ENCODE assay signal across 13 mouse cellular contexts in genomic region chr6:136852348-136852747, GRCm38 (mm10). TPM values are rescaled to one million over a fixed set of nuclear protein-coding genes. Genes with fewer than 3 reads are reported as not detected.
DNase-seq lines count a peak whose midpoint lies in the region; ATAC-seq and TF ChIP-seq lines count a peak whose summit lies in the region.
"Had no signal": no experiment of that assay in that cellular context is flagged by ENCODE, and none has a peak within 500 bp of the region (broad histone marks: within the 10 kb centered on the region; RNA-seq: fewer than 3 reads in every experiment).

No protein-coding gene starts in this region.

- whole genome bisulfite sequencing in forebrain, embryonic 10.5 days, result 81% methylated on average over 4 of the region's 4 CpGs
- whole genome bisulfite sequencing in forebrain, embryonic 12.5 days, result 79% methylated on average over 4 of the region's 4 CpGs
- WGBS in lung, embryonic 14.5 days, result 75% methylated on average over 4 of the region's 4 CpGs
- 75% methylated on average over 4 of the region's 4 CpGs for WGBS in kidney, embryonic 14.5 days
- WGBS in liver, embryonic 16.5 days (ENCODE audit: insufficient replicate concordance), result 81% methylated on average over 4 of the region's 4 CpGs

- peaks cover 9% of the 10 kb centered on the region for H3K4me1 ChIP-seq in forebrain, embryonic 10.5 days
- peaks cover 4% of the 10 kb centered on the region; the same call in 1 of the 2 replicates for H3K4me1 ChIP-seq in forebrain, embryonic 12.5 days
- H3K4me1 ChIP-seq in lung, embryonic 14.5 days (ENCODE audit: insufficient read depth), result peaks cover 14% of the 10 kb centered on the region
- peaks cover 4% of the 10 kb centered on the region; the same call in 1 of the 2 replicates for H3K4me1 ChIP-seq in kidney, embryonic 14.5 days (ENCODE audit: control insufficient read depth, insufficient read depth, low read length)
- H3K4me1 ChIP-seq in liver, embryonic 16.5 days (ENCODE audit: control insufficient read depth, low read depth, low read length), result peaks cover 54% of the 10 kb centered on the region

- no peak for DNase-seq in forebrain, embryonic 10.5 days (ENCODE audit: extremely low spot score, low spot score)
- DNase-seq in lung, embryonic 14.5 days, result no peak
- no peak for DNase-seq in lung, postnatal 10 days
- DNase-seq in left cerebral cortex, adult 8-10 months (ENCODE audit: low spot score in 2 of 2), result no peak
- no peak for DNase-seq in urinary bladder, adult 2 months (ENCODE audit: low spot score)
- DNase-seq: cerebellum, postnatal 25 days; gastrocnemius, postnatal 25 days; lung, adult 2 months; right cerebral cortex, postnatal 14 days had no signal

- H3K36me3 ChIP-seq in forebrain, embryonic 10.5 days (replicated peaks), result no peaks in the 10 kb centered on the region
- no peaks in the 10 kb centered on the region for H3K36me3 ChIP-seq in forebrain, embryonic 12.5 days (replicated peaks)
- H3K36me3 ChIP-seq in lung, embryonic 14.5 days (ENCODE audit: insufficient read depth), result no peaks in the 10 kb centered on the region
- H3K36me3 ChIP-seq in kidney, embryonic 14.5 days (ENCODE audit: control insufficient read depth, insufficient read depth, low read length), result no peaks in the 10 kb centered on the region
- H3K36me3 ChIP-seq in liver, embryonic 16.5 days (ENCODE audit: control insufficient read depth, insufficient read depth), result peaks cover 46% of the 10 kb centered on the region

- no peak overlapping the region for H3K4me3 ChIP-seq in forebrain, embryonic 10.5 days
- no peak overlapping the region for H3K4me3 ChIP-seq in forebrain, embryonic 12.5 days (replicated peaks)
- H3K4me3 ChIP-seq in lung, embryonic 14.5 days (ENCODE audit: low read depth, low read length), result no peak overlapping the region
- no peak overlapping the region for H3K4me3 ChIP-seq in kidney, embryonic 14.5 days (ENCODE audit: low read length)
- H3K4me3 ChIP-seq in liver, embryonic 16.5 days (ENCODE audit: low read depth, low read length), result peak overlapping the region; percentile 83; the same call in 1 of the 2 replicates

- no peaks in the 10 kb centered on the region for H3K9me3 ChIP-seq in forebrain, embryonic 10.5 days
- no peaks in the 10 kb centered on the region for H3K9me3 ChIP-seq in forebrain, embryonic 12.5 days
- no peaks in the 10 kb centered on the region for H3K9me3 ChIP-seq in lung, embryonic 14.5 days (ENCODE audit: low read depth, low read length)
- no peaks in the 10 kb centered on the region for H3K9me3 ChIP-seq in kidney, embryonic 14.5 days (ENCODE audit: control insufficient read depth, low read length)
- no peaks in the 10 kb centered on the region for H3K9me3 ChIP-seq in liver, embryonic 16.5 days (replicated peaks; ENCODE audit: control insufficient read depth, low read length)

- no peak overlapping the region for H3K9ac ChIP-seq in forebrain, embryonic 12.5 days
- no peak overlapping the region for H3K9ac ChIP-seq in lung, embryonic 14.5 days
- H3K9ac ChIP-seq in kidney, embryonic 14.5 days (ENCODE audit: low read depth, low read length), result no peak overlapping the region
- H3K9ac ChIP-seq in liver, embryonic 16.5 days (ENCODE audit: low read depth, low read length), result no peak overlapping the region

- no peaks in the 10 kb centered on the region for H3K27me3 ChIP-seq in forebrain, embryonic 10.5 days (ENCODE audit: poor library complexity, severe bottlenecking)
- H3K27me3 ChIP-seq in forebrain, embryonic 12.5 days, result no peaks in the 10 kb centered on the region
- H3K27me3 ChIP-seq in lung, embryonic 14.5 days (ENCODE audit: insufficient read depth, low read length), result no peaks in the 10 kb centered on the region
- H3K27me3 ChIP-seq in kidney, embryonic 14.5 days (ENCODE audit: control insufficient read depth, insufficient read depth, low read length), result no peaks in the 10 kb centered on the region
- no peaks in the 10 kb centered on the region for H3K27me3 ChIP-seq in liver, embryonic 16.5 days (ENCODE audit: control insufficient read depth, insufficient read depth, low read depth, low read length)

- no peak for ATAC-seq in forebrain, embryonic 12.5 days (ENCODE audit: low FRiP score)
- no peak for ATAC-seq in lung, embryonic 14.5 days (ENCODE audit: insufficient read depth)
- ATAC-seq in kidney, embryonic 14.5 days (ENCODE audit: low FRiP score, low TSS enrichment), result peak; percentile 28; the same call in 1 of the 2 replicates
- ATAC-seq in liver, embryonic 16.5 days (ENCODE audit: low read depth), result no peak

- peak overlapping the region; percentile 58; the same call in 1 of the 2 replicates for H3K27ac ChIP-seq in forebrain, embryonic 10.5 days
- H3K27ac ChIP-seq in forebrain, embryonic 12.5 days, result no peak overlapping the region
- peak overlapping the region; percentile 55; the same call in 1 of the 2 replicates for H3K27ac ChIP-seq in lung, embryonic 14.5 days (ENCODE audit: low read depth)
- H3K27ac ChIP-seq in kidney, embryonic 14.5 days (ENCODE audit: low read depth, low read length), result peak overlapping the region; percentile 55; the same call in 1 of the 2 replicates
- peak overlapping the region; percentile 48 for H3K27ac ChIP-seq in liver, embryonic 16.5 days (ENCODE audit: low read length)

- no peak overlapping the region for H3K4me2 ChIP-seq in forebrain, embryonic 12.5 days
- H3K4me2 ChIP-seq in lung, embryonic 14.5 days, result no peak overlapping the region
- no peak overlapping the region for H3K4me2 ChIP-seq in kidney, embryonic 14.5 days (replicated peaks; ENCODE audit: low read depth, low read length)
- H3K4me2 ChIP-seq in liver, embryonic 16.5 days (ENCODE audit: low read depth, low read length), result peak overlapping the region; percentile 74

- no peak for TF ChIP-seq CTCF in lung, embryonic 14.5 days (IDR thresholded peaks at IDR 0.05; ENCODE audit: low read depth)

RNA-seq across cellular contexts. Expression of gene Art4, which starts 5.2 kb away (rescaled TPM):
- 1.4 and 1.5 TPM in 2 replicates for polyA plus RNA-seq in forebrain, embryonic 10.5 days (2016; fragmentation: Nextera tagmentation; extraction: Ambion mirVana)
- 0.55 and 0.63 TPM in 2 replicates for polyA plus RNA-seq in forebrain, embryonic 12.5 days (2016; fragmentation: Nextera tagmentation; extraction: Ambion mirVana)
- polyA plus RNA-seq in lung, embryonic 14.5 days (2014; fragmentation: Nextera tagmentation; extraction: Ambion mirVana), result 3.3 and 3.6 TPM in 2 replicates
- polyA plus RNA-seq in kidney, embryonic 14.5 days (2014; fragmentation: Nextera tagmentation; extraction: Ambion mirVana), result 1.7 and 2.2 TPM in 2 replicates
- 28.1 and 28.3 TPM in 2 replicates for polyA plus RNA-seq in liver, embryonic 16.5 days (2015; fragmentation: Nextera tagmentation; extraction: Ambion mirVana)
- total RNA-seq in left cerebral cortex, adult 8-10 months (2022), result not detected
- polyA plus RNA-seq in urinary bladder, adult 2 months (2012; rRNA removed), result 11.8 and 14.6 TPM in 2 replicates

RNA-seq across cellular contexts. Expression of gene Smco3, which starts 17.1 kb away (rescaled TPM):
- not detected in 2 replicates for polyA plus RNA-seq in forebrain, embryonic 10.5 days (2016; fragmentation: Nextera tagmentation; extraction: Ambion mirVana)
- 0.24 and 0.52 TPM in 2 replicates for polyA plus RNA-seq in forebrain, embryonic 12.5 days (2016; fragmentation: Nextera tagmentation; extraction: Ambion mirVana)
- 1.6 and 2.9 TPM in 2 replicates for polyA plus RNA-seq in lung, embryonic 14.5 days (2014; fragmentation: Nextera tagmentation; extraction: Ambion mirVana)
- polyA plus RNA-seq in kidney, embryonic 14.5 days (2014; fragmentation: Nextera tagmentation; extraction: Ambion mirVana), result 1.1 and 1.4 TPM in 2 replicates
- polyA plus RNA-seq in liver, embryonic 16.5 days (2015; fragmentation: Nextera tagmentation; extraction: Ambion mirVana), result not detected in 2 replicates
- total RNA-seq in left cerebral cortex, adult 8-10 months (2022), result 1 to 10 TPM; 5.2 to 8.0 (median 7.4) TPM
- 0.13 and 0.14 TPM in 2 replicates for polyA plus RNA-seq in urinary bladder, adult 2 months (2012; rRNA removed)
- total RNA-seq: hematopoietic stem cell, adult 5-6 weeks had no signal

RNA-seq across cellular contexts. Expression of gene Mgp, which starts 23.3 kb away (rescaled TPM):
- 0.50 and 0.91 TPM in 2 replicates for polyA plus RNA-seq in forebrain, embryonic 10.5 days (2016; fragmentation: Nextera tagmentation; extraction: Ambion mirVana)
- 6.2 and 7.2 TPM in 2 replicates for polyA plus RNA-seq in forebrain, embryonic 12.5 days (2016; fragmentation: Nextera tagmentation; extraction: Ambion mirVana)
- 768 and 894 TPM in 2 replicates for polyA plus RNA-seq in lung, embryonic 14.5 days (2014; fragmentation: Nextera tagmentation; extraction: Ambion mirVana)
- 168 and 215 TPM in 2 replicates for polyA plus RNA-seq in kidney, embryonic 14.5 days (2014; fragmentation: Nextera tagmentation; extraction: Ambion mirVana)
- 3.3 and 4.8 TPM in 2 replicates for polyA plus RNA-seq in liver, embryonic 16.5 days (2015; fragmentation: Nextera tagmentation; extraction: Ambion mirVana)
- 10 to 100 TPM; 34.0 to 50.1 (median 47.6) TPM for total RNA-seq in left cerebral cortex, adult 8-10 months (2022)
- polyA plus RNA-seq in urinary bladder, adult 2 months (2012; rRNA removed), result 4,728 and 4,770 TPM in 2 replicates
- total RNA-seq: hematopoietic stem cell, adult 5-6 weeks had no signal

RNA-seq across cellular contexts. Expression of gene Wbp11, which starts 24.3 kb away (rescaled TPM):
- polyA plus RNA-seq in forebrain, embryonic 10.5 days (2016; fragmentation: Nextera tagmentation; extraction: Ambion mirVana), result 166 and 170 TPM in 2 replicates
- polyA plus RNA-seq in forebrain, embryonic 12.5 days (2016; fragmentation: Nextera tagmentation; extraction: Ambion mirVana), result 137 and 146 TPM in 2 replicates
- 130 and 134 TPM in 2 replicates for polyA plus RNA-seq in lung, embryonic 14.5 days (2014; fragmentation: Nextera tagmentation; extraction: Ambion mirVana)
- 91.5 and 136 TPM in 2 replicates for polyA plus RNA-seq in kidney, embryonic 14.5 days (2014; fragmentation: Nextera tagmentation; extraction: Ambion mirVana)
- 46.1 and 47.3 TPM in 2 replicates for polyA plus RNA-seq in liver, embryonic 16.5 days (2015; fragmentation: Nextera tagmentation; extraction: Ambion mirVana)
- total RNA-seq in left cerebral cortex, adult 8-10 months (2022), result 100 to 1,000 TPM; 110 to 121 (median 116) TPM
- 31.2 and 40.7 TPM in 2 replicates for polyA plus RNA-seq in urinary bladder, adult 2 months (2012; rRNA removed)

RNA-seq across cellular contexts. Expression of gene BC049715, which starts 24.9 kb away (rescaled TPM):
- polyA plus RNA-seq in forebrain, embryonic 10.5 days (2016; fragmentation: Nextera tagmentation; extraction: Ambion mirVana), result 1.7 and 1.9 TPM in 2 replicates
- polyA plus RNA-seq in forebrain, embryonic 12.5 days (2016; fragmentation: Nextera tagmentation; extraction: Ambion mirVana), result 1.1 and 1.9 TPM in 2 replicates
- polyA plus RNA-seq in lung, embryonic 14.5 days (2014; fragmentation: Nextera tagmentation; extraction: Ambion mirVana), result 1.5 and 1.9 TPM in 2 replicates
- 1.7 and 1.9 TPM in 2 replicates for polyA plus RNA-seq in kidney, embryonic 14.5 days (2014; fragmentation: Nextera tagmentation; extraction: Ambion mirVana)
- polyA plus RNA-seq in liver, embryonic 16.5 days (2015; fragmentation: Nextera tagmentation; extraction: Ambion mirVana), result 0.59 and 0.98 TPM in 2 replicates
- 1 to 10 TPM; 2.1 to 5.4 (median 3.7) TPM for total RNA-seq in left cerebral cortex, adult 8-10 months (2022)
- polyA plus RNA-seq in urinary bladder, adult 2 months (2012; rRNA removed), result 0.40 and 0.52 TPM in 2 replicates
- total RNA-seq: gastrocnemius, postnatal 25 days had no signal

Comparison
In these comparisons a context has a peak if more than half of its experiments do, and no peak if none do; other contexts are left out.
1. RNA of gene Mgp, which starts 23.3 kb away (polyA plus RNA-seq): 4,728 to 4,770 TPM in urinary bladder, adult 2 months, 768 to 894 TPM in lung, embryonic 14.5 days and 168 to 215 TPM in kidney, embryonic 14.5 days; 6.2 to 7.2 TPM in forebrain, embryonic 12.5 days, 3.3 to 4.8 TPM in liver, embryonic 16.5 days and 0.50 to 0.91 TPM in forebrain, embryonic 10.5 days; every median in the first group is over 10 times any median in the second.